Mouse (Mus musculus) forebrain, postnatal 0 days (tissue): ENCODE measurements around the gene Shisa6. TPM values are rescaled to one million over a fixed set of nuclear protein-coding genes. Genes with fewer than 3 reads are reported as not detected.

Source experiments
- ATAC-seq: fragments of 200-750 bp; cut with Nextera tagmentation; 2 replicates; pipeline ENCODE4 v1.8.0; 2017; ENCODE audit warnings: mild to moderate bottlenecking, moderate library complexity
- DNase-seq: peaks from one replicate; pipeline ENCODE4 v3.0.0-alpha.2; 2015
- H3K27ac ChIP-seq: fragments of 300-500 bp; sonication (generic); 2 replicates; pipeline ENCODE4 v1.5.1; 2014; ENCODE audit warnings: low read depth, mild to moderate bottlenecking, antibody characterized with exemption, low read length, moderate library complexity, mixed read lengths
- H3K27me3 ChIP-seq: fragments of 300-500 bp; sonication (generic); 2 replicates; pipeline ENCODE4 v1.6.1; 2014; ENCODE audit warnings: mild to moderate bottlenecking, low read length, mixed read lengths; ENCODE audit not compliant: insufficient read depth
- H3K36me3 ChIP-seq: fragments of 300-500 bp; sonication (generic); 2 replicates; pipeline ENCODE4 v1.6.1; 2014; ENCODE audit warnings: mild to moderate bottlenecking, moderate library complexity; ENCODE audit not compliant: insufficient read depth
- H3K4me1 ChIP-seq: fragments of 300-500 bp; sonication (generic); 2 replicates; pipeline ENCODE4 v1.6.1; 2014; ENCODE audit warnings: antibody characterized with exemption; ENCODE audit not compliant: insufficient read depth
- H3K4me2 ChIP-seq: fragments of 300-500 bp; sonication (generic); 2 replicates; pipeline ENCODE4 v1.6.1; 2014; ENCODE audit warnings: low read depth, mild to moderate bottlenecking, moderate library complexity
- H3K4me3 ChIP-seq: fragments of 300-500 bp; sonication (generic); 2 replicates; pipeline ENCODE4 v1.5.1; 2014; ENCODE audit warnings: low read depth, low read length, mixed read lengths
- H3K9ac ChIP-seq: fragments of 300-500 bp; sonication (generic); 2 replicates; pipeline ENCODE4 v1.6.1; 2014; ENCODE audit warnings: mild to moderate bottlenecking
- H3K9me3 ChIP-seq: fragments of 300-500 bp; sonication (generic); 2 replicates; pipeline ENCODE4 v1.6.1; 2016; ENCODE audit warnings: low read length
- CTCF ChIP-seq: sonication (generic); IDR thresholded peaks from 2 replicates; pipeline ENCODE4 v1.5.1; 2016; ENCODE audit warnings: antibody characterized with exemption, control low read depth, low read depth
- WGBS: fragments of 180-500 bp; shearing (Covaris S2); extraction: QIAGEN DNeasy Blood & Tissue Kit; methylation state at CpG from one replicate; pipeline ENCODE4 v1.1.7; 2014; 5-methylcytosine and 5-hydroxymethylcytosine counted together
- polyA plus RNA-seq: library from polyadenylated mRNA; unstranded; fragments of >200 nt; fragmentation: Nextera tagmentation; extraction: Ambion mirVana; gene quantifications from 2 replicates; pipeline ENCODE4 v1.2.1, GENCODE M21; 2015
- total RNA-seq: library from RNA; depleted of rRNA; stranded (reverse); fragments of >200 nt; gene quantifications from 2 replicates; pipeline ENCODE4 v1.2.3, GENCODE M21; 2014

Gene Shisa6
- total and polyA plus RNA-seq, 2 experiments from 2014 or later, result 4.0 to 10.0 TPM

- no peak overlapping the region for H3K4me2 ChIP-seq
- no peaks in the 10 kb centered on the region for H3K27me3 ChIP-seq
- DNase-seq (peak; percentile 27), ATAC-seq (no peak)
- TF ChIP-seq CTCF, result no peak
- H3K36me3 ChIP-seq, result no peaks in the 10 kb centered on the region
- H3K4me3 ChIP-seq, result no peak overlapping the region
- H3K4me1 ChIP-seq, result peaks cover 6% of the 10 kb centered on the region; the same call in 1 of the 2 replicates
- H3K27ac ChIP-seq, result no peak overlapping the region
- H3K9ac ChIP-seq, result no peak overlapping the region
- 47% methylated on average over 3 of the region's 3 CpGs for WGBS
- no peaks in the 10 kb centered on the region for H3K9me3 ChIP-seq
Measured at GRCm38 (mm10) chr11:66387561-66387960, 138.2 kb downstream of the Shisa6 start.

GRCm38 (mm10) chr11:66371796-66372195 is 154.0 kb downstream of the Shisa6 start:
- Histone ChIP-seq H3K4me1 (0 out of 2 replicates have a peak, but pooled peaks cover 2% of the 10 kb centered on the region), H3K4me2 (no peak overlapping the region), H3K9me3 (no peaks in the 10 kb centered on the region), H3K4me3 (no peak overlapping the region), H3K27ac (no peak overlapping the region), H3K27me3 (no peaks in the 10 kb centered on the region), H3K36me3 (no peaks in the 10 kb centered on the region), H3K9ac (no peak overlapping the region)
- WGBS, result 62% methylated on average over 3 of the region's 3 CpGs
- ATAC-seq (no peak), DNase-seq (no peak)
- no peak for TF ChIP-seq CTCF

GRCm38 (mm10) chr11:66369764-66370163 is 156.0 kb downstream of the Shisa6 start:
- Histone ChIP-seq H3K36me3 (no peaks in the 10 kb centered on the region), H3K9me3 (no peaks in the 10 kb centered on the region), H3K27ac (no peak overlapping the region), H3K4me1 (0 out of 2 replicates have a peak, but pooled peaks cover 2% of the 10 kb centered on the region), H3K9ac (no peak overlapping the region), H3K4me3 (no peak overlapping the region), H3K27me3 (no peaks in the 10 kb centered on the region), H3K4me2 (no peak overlapping the region)
- no peak for TF ChIP-seq CTCF
- no peak for DNase-seq
- 89% methylated on average over 4 of the region's 4 CpGs for WGBS
- no peak for ATAC-seq

GRCm38 (mm10) chr11:66366809-66367685 is 158.7 kb downstream of the Shisa6 start:
- DNase-seq, result no peak
- ATAC-seq, result no peak

GRCm38 (mm10) chr11:66359811-66360210 is 166.0 kb downstream of the Shisa6 start:
- Histone ChIP-seq H3K27me3 (no peaks in the 10 kb centered on the region), H3K4me3 (no peak overlapping the region), H3K4me1 (no peaks in the 10 kb centered on the region), H3K27ac (no peak overlapping the region), H3K4me2 (no peak overlapping the region), H3K9me3 (no peaks in the 10 kb centered on the region), H3K9ac (no peak overlapping the region), H3K36me3 (no peaks in the 10 kb centered on the region)
- 79% methylated on average over 1 of the region's 1 CpGs for WGBS
- no peak for TF ChIP-seq CTCF
- DNase-seq (no peak), ATAC-seq (no peak)

More at GRCm38 (mm10) chr11:66366809-66367685, 158.7 kb downstream of the Shisa6 start:
- no peak overlapping the region for H3K9ac ChIP-seq
- H3K9me3 ChIP-seq, result no peaks in the 10 kb centered on the region
- H3K36me3 ChIP-seq, result no peaks in the 10 kb centered on the region
- no peaks in the 10 kb centered on the region for H3K27me3 ChIP-seq
- 0 out of 2 replicates have a peak, but pooled peaks cover 2% of the 10 kb centered on the region for H3K4me1 ChIP-seq
- H3K27ac ChIP-seq, result no peak overlapping the region
- 52% methylated on average over 8 of the region's 8 CpGs for WGBS
- TF ChIP-seq CTCF, result no peak
- no peak overlapping the region for H3K4me3 ChIP-seq
- H3K4me2 ChIP-seq, result no peak overlapping the region

- Histone ChIP-seq H3K9me3 (no peaks in the 10 kb centered on the region), H3K4me3 (no peak overlapping the region), H3K27me3 (no peaks in the 10 kb centered on the region), H3K36me3 (no peaks in the 10 kb centered on the region), H3K9ac (no peak overlapping the region), H3K27ac (no peak overlapping the region), H3K4me2 (no peak overlapping the region), H3K4me1 (no peaks in the 10 kb centered on the region)
- ATAC-seq (peak; percentile 64; the same call in 1 of the 2 replicates), DNase-seq (peak; percentile 23)
- no peak for TF ChIP-seq CTCF
- WGBS, result 33% methylated on average over 3 of the region's 3 CpGs
Measured at GRCm38 (mm10) chr11:66344822-66345221, 180.9 kb downstream of the Shisa6 start.

GRCm38 (mm10) chr11:66336313-66336712 is 189.5 kb downstream of the Shisa6 start:
- H3K27ac ChIP-seq, result no peak overlapping the region
- no peak for TF ChIP-seq CTCF
- no peaks in the 10 kb centered on the region for H3K4me1 ChIP-seq
- no peaks in the 10 kb centered on the region for H3K36me3 ChIP-seq
- no peak overlapping the region for H3K4me2 ChIP-seq
- H3K4me3 ChIP-seq, result no peak overlapping the region
- no peak for ATAC-seq
- no peak overlapping the region for H3K9ac ChIP-seq
- no peaks in the 10 kb centered on the region for H3K27me3 ChIP-seq
- H3K9me3 ChIP-seq, result no peaks in the 10 kb centered on the region
- no peak for DNase-seq
